Mouse (Mus musculus) testis, adult 2 months (tissue): ENCODE results near the gene Htra3.

Experiments
- CTCF ChIP-seq: fragments of 200-500 bp; IDR thresholded peaks from 2 replicates; pipeline ENCODE4 v1.5.1; 2012; ENCODE audit warnings: low read depth, mild to moderate bottlenecking, inconsistent platforms, low read length, moderate library complexity; ENCODE audit not compliant: control insufficient read depth, insufficient read depth, insufficient replicate concordance
- POLR2A ChIP-seq: fragments of 200-500 bp; IDR thresholded peaks from 2 replicates; pipeline ENCODE4 v1.6.1; 2012; ENCODE audit warnings: low read depth, mild to moderate bottlenecking, inconsistent platforms, low read length, moderate library complexity; ENCODE audit not compliant: control insufficient read depth

DNA sequence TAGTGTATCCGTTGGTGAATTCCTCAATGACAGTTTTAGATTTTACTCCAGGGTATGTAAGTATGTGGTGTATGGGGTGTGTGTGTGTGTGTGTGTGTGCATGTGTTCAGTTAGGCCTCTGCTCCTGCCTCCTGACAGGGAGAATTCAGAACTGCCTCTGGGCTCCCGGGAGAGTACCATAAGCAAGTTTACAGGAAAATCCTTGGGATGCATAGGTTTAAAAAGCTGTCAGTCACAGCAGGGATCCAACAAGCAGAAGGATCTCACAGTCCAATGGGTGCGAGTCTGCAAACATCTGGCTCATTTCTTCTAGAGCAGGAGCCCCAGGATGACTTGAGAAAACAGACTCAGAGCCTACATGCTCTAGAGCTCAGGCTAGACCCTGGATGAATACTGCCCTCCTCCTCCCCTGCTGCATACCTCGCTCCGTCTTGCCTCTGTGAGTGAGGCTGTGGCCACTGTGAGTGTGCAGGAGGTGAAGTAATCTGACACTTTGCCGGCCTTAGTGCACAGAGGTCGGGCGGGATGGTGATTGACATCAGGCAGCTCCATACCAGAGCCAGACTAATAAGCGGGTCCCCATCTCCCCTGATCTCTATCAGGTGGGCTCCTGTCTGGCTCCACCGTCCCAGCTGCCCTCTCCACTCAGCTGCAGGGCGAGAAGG is 9.7 kb downstream of the Htra3 start:
- TF ChIP-seq POLR2A (no peak), CTCF (no peak)
